Mouse (Mus musculus) T-helper 1 cell (primary cell): ENCODE measurements at regions not wholly inside any gene's neighbourhood (a gene's known extent, or its start where the extent isn't known, plus 50 kb on each side); places are given as distances from the start of the nearest gene placed in this dataset.

ENCODE experiments used
- in situ Hi-C: fragments of 300-600 bp; cut with MboI, MseI; formaldehyde crosslinking; loops from one replicate; pipeline ENCODE4 v1.15.1; 2025; ENCODE audit warnings: high pct_unique_total_duplicates

- in situ Hi-C loops, result loop anchor here (25.0 kb wide), 1 partner anchor 1707 kb away; no protein-coding TSS in a partner anchor
Measured at GRCm38 (mm10) chr2:170294657-170295056, 133.0 kb downstream of the Bcas1 start.

DNA sequence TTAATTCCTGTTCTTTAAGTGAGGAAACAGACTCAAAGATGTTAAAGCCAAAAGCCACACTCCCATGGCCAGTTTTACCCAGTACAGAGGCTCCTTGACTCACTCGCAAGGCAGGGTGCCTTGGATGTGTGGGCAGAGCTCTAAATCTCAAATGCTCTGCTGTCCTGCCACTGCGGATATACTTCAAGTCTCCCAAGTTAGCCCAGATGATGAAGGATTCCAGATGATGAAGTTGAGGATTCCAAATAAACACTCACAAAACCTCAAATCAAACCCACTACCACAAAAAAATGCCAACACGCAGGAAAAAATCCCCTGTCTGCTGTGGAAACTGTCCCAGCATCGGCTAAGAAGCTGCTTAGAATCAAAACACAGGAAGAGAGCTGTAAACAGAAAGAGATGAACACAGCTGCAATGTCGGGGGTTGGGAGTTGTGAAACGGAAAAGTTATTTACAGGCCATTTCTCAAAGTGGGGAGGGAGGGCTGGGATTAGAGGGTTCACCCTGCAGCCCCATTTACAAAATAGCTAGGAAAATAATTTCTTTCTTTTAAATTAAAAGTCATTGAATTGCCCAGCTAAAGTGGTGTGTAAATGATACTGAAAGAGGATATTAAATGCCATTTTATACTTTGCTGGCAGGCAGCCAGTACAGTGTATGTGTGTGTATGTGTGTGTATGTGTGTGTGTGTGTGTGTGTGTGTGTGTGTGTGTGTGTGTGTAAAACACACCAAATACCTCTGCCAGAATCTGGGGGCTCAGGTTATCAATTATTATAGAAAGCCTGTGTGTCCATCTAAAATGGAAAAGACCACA is 135.6 kb downstream of the Bcas1 start:
- in situ Hi-C loops, result loop anchor here (25.0 kb wide), 1 partner anchor 1705 kb away; no protein-coding TSS in a partner anchor

DNA sequence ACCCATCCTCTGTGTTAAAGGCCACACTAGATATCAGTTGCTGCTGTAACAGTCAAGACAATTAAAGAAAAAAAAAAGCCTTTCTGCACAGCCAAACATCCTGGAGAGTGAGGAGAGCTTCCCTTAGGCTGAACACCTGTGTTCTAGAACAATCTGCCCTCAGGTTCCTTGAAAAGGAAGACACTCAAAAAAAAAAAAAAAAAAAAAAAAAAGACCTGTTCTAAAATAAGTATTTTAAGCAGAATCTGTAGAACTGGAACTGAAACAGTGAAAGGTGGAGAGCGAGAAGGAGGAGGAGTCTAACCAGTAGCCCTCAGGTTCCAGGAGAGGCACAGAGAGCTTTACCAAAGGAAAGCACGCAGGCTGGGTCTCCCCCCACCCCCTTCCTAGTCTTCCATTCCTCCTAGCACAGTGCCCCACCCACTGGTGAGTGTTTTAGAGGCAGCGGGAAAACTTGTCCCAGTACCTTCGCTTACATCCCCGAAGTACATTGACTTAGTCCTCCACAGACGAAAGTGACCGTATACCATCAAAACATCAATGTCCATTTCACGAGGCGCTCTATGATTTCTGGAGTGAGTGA is 138.2 kb downstream of the Bcas1 start:
- in situ Hi-C loops, result loop anchor here (25.0 kb wide), 1 partner anchor 1702 kb away; no protein-coding TSS in a partner anchor

GRCm38 (mm10) chr2:170288787-170289186 is 138.9 kb downstream of the Bcas1 start:
- in situ Hi-C loops, result loop anchor here (25.0 kb wide), 1 partner anchor 1701 kb away; no protein-coding TSS in a partner anchor

- in situ Hi-C loops, result loop anchor here (25.0 kb wide), 1 partner anchor 1701 kb away; no protein-coding TSS in a partner anchor
Measured at GRCm38 (mm10) chr2:170288196-170288595, 139.4 kb downstream of the Bcas1 start.

DNA sequence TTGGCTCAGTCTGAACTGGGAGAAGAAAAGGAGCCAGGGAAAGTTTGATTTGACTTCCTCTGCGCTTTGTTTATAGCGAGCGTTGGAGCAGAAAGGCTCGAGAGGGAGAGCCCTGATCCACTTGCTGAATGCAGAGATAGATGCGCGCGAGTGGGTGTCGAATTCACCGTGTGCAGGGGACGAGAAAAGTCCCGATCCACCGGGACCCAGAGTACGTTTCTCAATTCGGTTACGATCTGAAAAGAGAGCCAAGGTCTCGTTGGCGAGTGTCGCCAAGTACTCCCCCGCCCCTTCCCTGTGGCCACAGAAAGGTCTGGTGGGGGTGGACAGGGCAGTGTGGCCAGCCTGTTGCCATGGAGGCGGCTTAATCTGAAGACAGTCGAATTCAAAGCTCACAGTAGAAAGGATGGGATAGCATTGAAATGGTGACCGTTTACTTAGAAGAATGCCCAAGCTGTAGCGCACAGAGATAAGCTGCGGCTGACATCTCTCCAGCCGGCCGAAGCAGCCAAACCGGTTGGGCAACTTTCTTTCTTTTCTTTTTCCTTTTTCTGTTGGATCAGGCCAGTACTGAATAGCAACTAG is 139.5 kb upstream of the Zfp217 start:
- in situ Hi-C loops, result loop anchor here (25.0 kb wide), 1 partner anchor 1700 kb away; no protein-coding TSS in a partner anchor

DNA sequence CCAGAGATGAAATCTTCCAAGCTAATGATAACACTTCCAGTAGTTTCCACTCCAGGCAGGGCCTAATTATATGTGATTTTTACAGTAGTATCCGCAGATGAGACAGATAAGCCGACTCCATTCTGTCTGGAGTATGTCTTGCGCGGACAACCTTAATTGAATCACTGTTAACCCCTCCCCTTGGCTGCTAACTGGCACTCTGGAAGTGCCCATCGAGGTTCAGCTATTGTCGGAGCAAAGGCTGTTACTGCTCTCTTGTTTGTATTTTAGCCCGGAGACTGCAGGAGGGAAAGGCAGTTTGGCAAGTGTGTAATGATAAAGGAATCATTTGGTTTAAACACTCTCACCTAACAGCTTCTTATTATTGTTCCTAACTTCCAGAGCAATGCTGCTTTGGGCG is 138.9 kb upstream of the Zfp217 start:
- in situ Hi-C loops, result loop anchor here (25.0 kb wide), 1 partner anchor 1699 kb away; no protein-coding TSS in a partner anchor

DNA sequence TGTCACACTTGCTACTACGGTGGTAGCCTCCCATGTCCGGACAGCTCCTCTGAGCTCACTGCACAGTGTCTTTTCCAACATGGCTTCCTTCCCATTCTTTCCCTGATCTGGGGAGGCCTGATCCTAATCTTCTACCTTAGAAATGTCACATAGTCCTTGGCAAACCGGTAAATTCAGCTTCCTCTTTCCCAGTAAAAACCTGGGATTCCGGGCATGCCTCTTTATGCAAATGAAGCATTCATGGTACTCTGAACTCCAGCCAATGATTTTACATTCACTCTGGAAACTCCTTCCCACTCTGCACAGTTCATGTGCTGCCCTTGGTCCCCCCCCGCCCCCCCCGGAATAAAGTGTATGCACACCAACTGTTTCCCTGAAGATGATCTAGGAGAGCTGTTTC is 134.6 kb upstream of the Zfp217 start:
- in situ Hi-C loops, result loop anchor here (25.0 kb wide), 1 partner anchor 1695 kb away; no protein-coding TSS in a partner anchor

DNA sequence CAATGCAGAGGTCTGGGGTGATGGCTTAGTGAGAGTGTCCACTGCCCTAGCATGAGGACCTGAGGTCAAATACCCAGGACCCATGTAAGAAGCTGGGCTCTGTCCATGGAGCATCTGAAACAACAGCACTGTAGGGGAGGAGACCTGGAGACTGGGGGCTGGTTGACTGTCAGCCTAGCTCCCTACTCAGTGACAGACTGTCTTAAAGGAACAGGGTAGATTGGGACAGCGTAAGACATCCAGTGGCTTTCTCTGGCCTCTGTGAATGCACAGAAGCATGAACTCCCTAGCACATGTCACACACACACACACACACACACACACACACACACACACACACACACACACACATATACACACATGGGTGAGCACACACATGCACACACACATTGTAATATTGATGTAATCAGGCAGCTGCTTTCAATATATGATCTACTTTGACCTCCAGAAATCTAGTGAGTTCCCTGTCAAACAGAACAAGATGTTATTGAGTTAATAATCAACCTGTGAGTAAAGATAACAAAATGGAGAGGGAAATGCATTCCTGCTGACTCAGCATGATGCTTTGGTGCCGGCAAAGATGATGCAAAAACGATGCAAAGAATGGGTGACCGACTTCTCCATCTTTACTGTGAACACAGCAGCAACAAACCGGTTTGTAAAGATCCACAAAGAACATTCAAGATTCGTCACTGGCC is 133.6 kb upstream of the Zfp217 start:
- in situ Hi-C loops, result loop anchor here (25.0 kb wide), 1 partner anchor 1694 kb away; no protein-coding TSS in a partner anchor

GRCm38 (mm10) chr2:170280733-170281132 is 132.8 kb upstream of the Zfp217 start:
- in situ Hi-C loops, result loop anchor here (25.0 kb wide), 1 partner anchor 1693 kb away; no protein-coding TSS in a partner anchor

DNA sequence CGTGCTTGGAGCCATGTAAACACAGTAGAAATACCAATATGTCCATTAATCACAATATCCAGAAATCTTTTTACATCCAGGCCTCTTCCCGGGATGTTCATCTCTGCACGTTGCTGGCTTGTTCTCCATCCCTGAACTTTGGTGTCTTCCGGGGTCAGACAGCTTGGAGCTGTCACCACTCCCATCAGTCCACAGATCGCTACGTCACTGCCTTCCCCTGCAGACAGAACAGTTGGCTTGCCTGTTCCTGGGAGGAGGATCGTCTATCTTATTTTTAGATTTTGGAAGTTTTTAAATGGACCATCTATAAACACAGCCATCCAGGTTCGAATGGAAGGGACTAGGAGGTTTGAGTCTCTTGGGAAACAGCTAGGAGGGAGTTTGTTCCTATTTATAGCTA is 130.0 kb upstream of the Zfp217 start:
- in situ Hi-C loops, result loop anchor here (25.0 kb wide), 1 partner anchor 1691 kb away; no protein-coding TSS in a partner anchor

DNA sequence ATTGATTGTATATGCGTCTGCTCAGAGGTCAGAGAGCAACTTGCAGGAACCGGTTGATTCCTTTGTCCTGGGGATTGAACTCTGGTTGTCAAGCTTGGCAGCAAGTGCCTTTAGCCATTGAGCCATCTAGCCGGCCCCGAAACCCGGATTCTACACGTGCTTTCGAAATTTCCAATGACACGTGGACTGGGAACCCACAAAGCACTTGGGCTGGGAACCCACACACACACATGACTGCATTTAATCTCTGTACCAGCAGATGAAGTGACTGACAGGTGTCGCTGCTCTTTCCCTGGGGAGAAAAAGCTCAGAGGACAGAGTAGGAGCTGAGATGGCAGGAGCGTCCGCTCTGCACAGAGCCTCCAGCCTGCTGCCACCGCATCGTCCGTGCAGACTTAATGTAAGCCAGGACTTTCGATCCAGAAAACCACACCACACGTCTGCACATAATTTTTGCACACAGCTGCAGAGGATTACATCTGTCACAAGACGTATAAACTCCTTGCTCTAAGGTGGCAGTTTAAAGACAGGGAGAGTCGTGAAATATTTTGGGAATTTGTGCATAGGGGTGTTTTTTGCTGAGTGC is 129.4 kb upstream of the Zfp217 start:
- in situ Hi-C loops, result loop anchor here (25.0 kb wide), 1 partner anchor 1690 kb away; no protein-coding TSS in a partner anchor

DNA sequence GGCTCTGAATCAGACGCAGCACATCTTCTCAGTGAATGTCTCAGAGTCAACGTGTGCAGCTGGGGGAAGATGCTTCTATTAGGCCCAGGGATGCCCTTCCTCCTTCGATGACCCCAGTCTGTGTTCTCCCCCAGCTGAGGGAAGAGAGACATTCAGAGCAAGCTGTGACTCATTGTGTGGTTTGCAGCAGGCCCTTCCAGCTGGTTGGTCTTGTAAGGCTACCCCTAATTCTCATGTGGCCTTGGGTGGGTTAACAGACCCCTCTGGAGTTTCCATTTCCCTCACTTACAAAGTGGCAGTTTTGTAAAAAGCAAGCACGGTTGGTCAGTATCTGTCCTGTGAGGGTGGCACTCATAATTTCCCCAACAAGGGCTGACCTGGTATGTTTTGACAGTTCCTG is 127.8 kb upstream of the Zfp217 start:
- in situ Hi-C loops, result loop anchor here (25.0 kb wide), 1 partner anchor 1688 kb away; no protein-coding TSS in a partner anchor

DNA sequence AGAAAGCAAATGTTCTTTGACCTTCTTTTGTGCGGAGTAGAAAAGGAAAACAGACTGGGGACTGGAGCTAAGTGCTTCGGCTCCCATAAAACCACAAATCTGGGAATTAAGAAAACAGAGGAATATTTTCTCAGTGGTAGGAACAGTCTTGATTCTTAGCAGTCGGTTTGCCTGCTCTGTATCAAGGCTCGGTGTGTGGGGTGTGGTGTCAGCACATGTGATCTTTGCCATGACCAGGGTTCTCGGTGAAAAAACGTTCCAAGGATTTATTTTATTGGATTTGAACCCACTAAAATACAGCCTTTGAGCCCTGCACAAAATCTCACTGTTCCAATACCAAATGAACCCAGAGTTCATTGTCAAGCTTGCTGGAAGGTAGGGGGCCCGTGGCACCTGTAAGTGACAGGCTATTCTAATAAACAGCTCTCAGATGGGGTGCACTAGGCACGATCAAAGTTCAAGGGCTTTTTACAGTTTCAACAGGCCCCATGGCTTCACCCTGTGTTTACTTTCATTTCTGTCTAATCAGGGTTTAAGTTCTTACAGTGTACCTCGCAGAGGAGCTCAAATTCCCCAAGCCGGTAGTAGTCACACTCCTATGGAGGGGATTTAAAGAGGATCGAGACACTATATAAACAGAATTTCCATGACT is 122.1 kb upstream of the Zfp217 start:
- in situ Hi-C loops, result no loop called here

DNA sequence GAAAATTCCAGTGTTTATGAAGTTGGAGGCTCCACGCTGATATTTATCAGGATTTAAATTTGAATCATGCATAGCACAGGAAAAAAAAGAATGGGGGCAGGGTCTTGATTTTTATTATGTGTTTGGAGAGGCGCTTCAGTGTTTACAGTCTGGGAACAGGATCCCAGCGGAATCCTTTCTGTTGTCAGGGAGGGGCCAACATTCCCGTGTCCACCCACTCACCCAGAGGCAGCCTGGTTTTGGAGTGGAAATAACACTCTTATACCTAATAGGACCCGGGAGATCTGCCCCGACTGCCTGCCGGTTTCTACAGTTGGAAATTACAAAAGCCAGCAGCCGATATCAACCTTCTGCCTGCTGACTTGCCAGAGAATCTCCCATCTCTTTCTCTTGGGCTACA is 120.2 kb upstream of the Zfp217 start:
- in situ Hi-C loops, result no loop called here

GRCm38 (mm10) chr2:170267152-170267551 is 119.2 kb upstream of the Zfp217 start:
- in situ Hi-C loops, result no loop called here

DNA sequence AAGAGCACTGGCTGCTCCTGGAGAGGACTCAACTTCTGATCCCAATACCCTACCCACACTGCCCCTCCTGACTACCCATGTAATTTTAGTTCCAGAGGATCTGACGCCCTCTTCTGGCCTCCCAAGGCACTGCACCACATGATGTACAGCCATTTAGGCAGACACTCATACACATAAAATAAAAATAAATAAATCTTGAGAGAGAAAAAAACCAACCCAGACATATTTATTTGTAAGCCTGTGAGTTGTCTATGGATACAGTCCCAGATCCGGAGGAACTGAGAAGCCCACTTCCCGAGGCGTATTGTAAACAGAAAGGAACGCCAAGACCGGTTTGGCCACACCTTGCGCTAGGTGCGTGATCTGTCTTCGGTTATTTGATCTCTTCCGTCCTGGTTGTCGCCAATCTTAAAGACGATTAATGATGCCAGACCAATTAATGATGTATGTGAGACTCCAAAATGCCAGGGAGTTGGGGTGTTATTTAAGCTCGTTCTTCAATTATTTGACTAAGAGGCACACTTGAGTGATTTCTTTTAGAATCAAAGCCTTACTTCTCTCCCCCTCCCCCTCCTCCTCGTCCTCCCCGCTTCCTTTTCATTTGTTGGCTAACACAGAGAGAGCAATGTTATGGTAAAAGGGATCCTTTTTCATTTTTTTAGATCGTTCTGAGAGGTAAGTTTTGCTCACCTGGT is 118.7 kb upstream of the Zfp217 start:
- in situ Hi-C loops, result no loop called here

GRCm38 (mm10) chr2:170263594-170263993 is 115.7 kb upstream of the Zfp217 start:
- in situ Hi-C loops, result no loop called here

- in situ Hi-C loops, result no loop called here
Measured at GRCm38 (mm10) chr2:170261191-170261590, 113.3 kb upstream of the Zfp217 start.
